Mouse (Mus musculus) central nervous system, embryonic 14 days (tissue): ENCODE data around the gene Clec2i. TPM values are rescaled to one million over a fixed set of nuclear protein-coding genes. Genes with fewer than 3 reads are reported as not detected.

Experiments
- polyA plus RNA-seq: library from polyadenylated mRNA; depleted of rRNA; stranded (reverse); fragments of >200 nt; gene quantifications from 2 replicates; pipeline ENCODE4 v1.2.3, GENCODE M21; 2012; rRNA removed

Gene Clec2i
- polyA plus RNA-seq: 0.05 and 0.07 TPM in 2 replicates

DNA sequence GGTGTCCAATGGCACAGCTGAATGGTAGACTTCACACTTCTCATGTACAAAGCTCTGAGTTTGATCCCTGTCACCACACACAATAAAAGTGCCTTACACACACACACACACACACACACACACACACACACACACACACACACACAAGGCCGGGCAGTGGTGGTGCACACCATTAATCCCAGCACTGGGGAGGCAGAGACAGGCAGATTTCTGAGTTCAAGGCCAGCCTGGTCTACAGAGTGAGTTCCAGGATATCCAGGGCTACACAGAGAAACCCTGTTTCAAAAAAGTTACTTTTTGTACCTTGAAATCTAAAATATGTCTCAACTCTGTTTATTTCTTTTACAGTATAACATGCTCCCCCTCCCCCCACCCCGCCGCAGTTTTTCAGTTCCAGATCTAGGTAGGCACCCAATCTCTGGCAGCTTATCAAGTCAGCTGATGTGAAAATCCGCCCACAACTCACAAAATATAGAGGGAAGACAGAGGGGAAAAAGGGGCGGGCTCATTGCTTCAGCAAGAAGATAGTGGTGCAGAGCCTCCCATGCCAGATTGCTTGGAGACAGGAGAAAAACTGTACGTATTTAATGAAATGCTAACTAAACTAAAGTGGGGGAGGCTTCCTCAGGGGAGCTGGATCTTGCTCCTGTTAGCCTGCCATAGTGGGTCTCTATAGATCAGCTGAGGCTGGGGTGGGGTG is at the start of gene Clec2i:
TSS of gene Clec2i (plus strand) at position 498 of the 700 bp plus-strand sequence.

DNA sequence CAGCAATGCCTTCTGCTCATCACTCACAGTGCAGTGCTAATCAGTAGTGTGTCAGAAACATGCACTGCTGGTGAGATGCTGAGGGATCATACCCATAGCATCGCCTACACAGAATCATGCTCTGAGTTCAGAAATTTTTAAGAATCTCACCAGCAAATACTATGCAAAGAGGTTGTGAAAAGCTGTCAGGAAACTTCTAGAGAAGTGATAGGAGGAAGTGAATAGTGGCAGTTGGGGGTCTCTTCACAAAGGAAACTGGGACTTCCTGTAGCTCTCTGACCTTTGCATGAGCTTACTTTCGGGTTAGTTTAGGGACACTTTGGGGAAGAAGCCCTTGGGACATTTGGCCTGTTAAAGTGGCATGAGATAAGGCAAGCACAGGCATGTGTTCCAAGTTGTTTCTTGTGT is 3.6 kb downstream of the Clec2i start, which contains the start of gene BC035044:
TSS of gene BC035044 (minus strand) at position 179 of the 408 bp plus-strand sequence.

DNA sequence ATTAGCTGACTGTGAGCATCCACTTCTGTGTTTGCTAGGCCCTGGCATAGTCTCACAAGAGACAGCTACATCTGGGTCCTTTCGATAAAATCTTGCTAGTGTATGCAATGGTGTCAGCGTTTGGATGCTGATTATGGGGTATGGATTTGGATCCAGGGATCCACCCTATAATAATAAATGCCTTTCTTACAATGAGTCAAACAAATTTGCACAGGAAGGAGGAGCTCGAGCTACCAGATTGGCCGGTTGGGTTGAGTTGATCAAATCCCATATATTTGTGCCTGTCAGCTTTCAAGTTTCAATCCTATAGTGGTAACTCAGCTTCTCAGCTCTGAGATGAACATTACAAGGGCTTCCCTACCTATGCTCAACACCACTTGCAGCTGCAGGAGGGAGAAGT is 46.7 kb downstream of the Clec2i start, which contains the start of gene Clec2g:
TSS of gene Clec2g (plus strand) at position 301 of the 400 bp plus-strand sequence.

Other genes with a start within 250 kb of the Clec2i start
- gene Clec2h, start 225.2 kb upstream of the Clec2i start, polyA plus RNA-seq: not detected in 2 replicates
- gene Klrb1, start 164.5 kb upstream of the Clec2i start, polyA plus RNA-seq: 0.16 and 0.23 TPM in 2 replicates
- 0.07 and 0.08 TPM in 2 replicates for gene Klrb1c, start 98.4 kb upstream of the Clec2i start, polyA plus RNA-seq
- gene Gm44511, start 61.3 kb upstream of the Clec2i start, polyA plus RNA-seq: not detected in 2 replicates
- 0.06 and 0.11 TPM in 2 replicates for gene Klrb1b, start 61.3 kb upstream of the Clec2i start, polyA plus RNA-seq
- 0.50 and 0.80 TPM in 2 replicates for gene BC035044, start 3.5 kb downstream of the Clec2i start, polyA plus RNA-seq
- 0.02 TPM in 1 of 2 replicates, not detected in the other for gene Clec2g, start 46.8 kb downstream of the Clec2i start, polyA plus RNA-seq
- 0.32 and 0.50 TPM in 2 replicates for gene Klrb1f, start 158.3 kb downstream of the Clec2i start, polyA plus RNA-seq
- gene Clec2e, start 213.3 kb downstream of the Clec2i start, polyA plus RNA-seq: not detected in 2 replicates